Mouse (Mus musculus): ENCODE measurements at regions not wholly inside any gene's neighbourhood (a gene's known extent, or its start where the extent isn't known, plus 50 kb on each side); places are given as distances from the start of the nearest gene placed in this dataset.

DNA sequence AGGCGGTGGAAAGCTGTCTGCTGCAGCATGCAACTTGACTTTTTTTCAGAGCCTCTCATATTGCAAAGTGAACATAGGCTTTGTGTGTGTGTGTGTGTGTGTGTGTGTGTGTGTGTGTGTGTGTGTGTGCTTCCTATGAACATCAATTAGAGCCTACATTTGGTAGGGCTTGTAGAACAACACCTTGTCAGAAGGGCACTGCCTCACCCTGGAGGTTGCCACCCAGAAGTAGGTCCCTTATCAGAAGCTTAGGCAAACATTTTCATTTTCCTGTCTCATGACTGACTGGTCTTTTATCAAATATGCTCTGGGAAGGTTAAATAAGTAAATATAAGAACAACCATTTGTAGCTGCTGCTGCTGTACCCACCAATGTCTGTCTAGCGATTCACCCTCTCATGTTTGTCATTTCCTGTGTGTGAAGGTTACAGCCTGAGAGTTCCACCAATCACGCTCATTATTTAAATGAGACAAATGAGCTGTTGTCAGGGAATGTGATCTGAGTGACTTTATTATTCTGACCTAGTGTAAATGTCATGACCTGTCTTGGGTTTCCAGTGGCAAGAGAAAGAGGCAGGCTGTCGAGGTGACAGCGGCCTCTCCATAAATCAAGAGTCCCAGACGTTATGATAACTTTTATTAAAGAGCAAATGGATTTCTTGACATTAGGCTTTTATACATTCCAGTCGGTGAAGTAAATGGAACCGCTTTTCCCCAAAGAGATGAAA lies 310.1 kb downstream of the Irx1 start:
- no peak for DNase-seq

- DNase-seq = no peak
Observed at GRCm38 (mm10) chr13:71649876-71650275, 313.6 kb downstream of the Irx1 start.

DNA sequence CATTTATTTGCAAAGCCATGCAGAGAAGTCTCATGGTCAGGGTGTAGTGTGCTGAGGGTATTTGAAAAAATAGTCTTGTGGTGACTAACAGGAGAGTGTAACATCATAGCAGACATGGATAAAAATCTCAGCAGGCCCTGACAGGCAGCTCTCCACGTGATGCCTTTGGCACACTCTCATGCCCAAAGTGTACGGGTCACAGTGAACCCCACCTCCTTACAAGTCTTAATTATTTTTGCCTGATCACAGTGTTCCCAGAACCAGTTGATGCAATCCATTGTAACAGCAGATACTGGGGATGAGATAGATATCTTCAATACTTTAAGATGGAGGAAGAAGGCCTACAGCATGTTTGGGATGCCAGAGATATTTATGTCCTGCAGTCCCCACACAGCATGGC lies 314.5 kb downstream of the Irx1 start:
- no peak for DNase-seq

DNA sequence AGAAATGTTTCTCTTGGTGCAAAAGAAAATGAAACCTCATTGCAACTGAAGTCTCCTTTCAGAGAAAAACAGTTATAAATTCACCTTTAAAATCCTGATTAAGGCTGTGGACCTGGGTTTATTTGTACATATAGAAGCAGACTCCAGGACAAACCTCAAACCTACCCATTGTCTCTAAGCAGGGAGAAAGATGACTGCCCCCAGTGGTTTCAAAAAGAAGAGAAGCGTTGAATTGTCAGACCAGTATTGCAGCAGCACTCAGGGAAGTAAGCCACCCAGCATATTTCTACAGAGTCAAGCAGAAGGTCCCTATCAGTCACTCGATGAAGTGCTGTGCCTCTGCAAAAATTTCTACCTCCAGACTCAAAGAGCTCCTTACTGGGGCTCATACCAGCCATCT lies 332.1 kb downstream of the Irx1 start:
- DNase-seq = no peak

DNA sequence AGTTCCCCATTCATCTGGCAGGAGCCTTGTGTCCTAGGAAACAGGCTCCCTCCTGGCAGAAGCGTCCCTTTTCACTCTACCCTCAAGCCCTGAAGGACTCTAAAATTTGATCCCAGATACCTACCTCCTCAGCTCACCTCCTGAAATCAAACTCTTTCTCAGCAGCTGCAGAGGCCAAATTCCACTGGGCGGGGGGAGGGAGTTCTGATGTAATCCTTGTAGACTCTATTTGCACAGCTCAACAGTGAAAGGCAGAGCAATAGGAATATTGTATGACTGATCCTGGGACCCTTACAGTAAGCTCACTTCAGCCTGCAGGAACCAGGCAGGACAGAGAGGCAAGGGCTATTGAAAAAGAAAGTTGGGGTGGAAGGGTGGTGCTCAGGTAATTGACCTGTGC lies 346.3 kb downstream of the Irx1 start:
- DNase-seq = no peak

- DNase-seq = no peak
Observed at GRCm38 (mm10) chr13:71612393-71613179, 350.9 kb downstream of the Irx1 start.

- DNase-seq = no peak
Observed at GRCm38 (mm10) chr13:71582486-71582885, 381.0 kb downstream of the Irx1 start.

- no peak for DNase-seq
Observed at GRCm38 (mm10) chr13:71565895-71566294, 397.6 kb downstream of the Irx1 start.

DNA sequence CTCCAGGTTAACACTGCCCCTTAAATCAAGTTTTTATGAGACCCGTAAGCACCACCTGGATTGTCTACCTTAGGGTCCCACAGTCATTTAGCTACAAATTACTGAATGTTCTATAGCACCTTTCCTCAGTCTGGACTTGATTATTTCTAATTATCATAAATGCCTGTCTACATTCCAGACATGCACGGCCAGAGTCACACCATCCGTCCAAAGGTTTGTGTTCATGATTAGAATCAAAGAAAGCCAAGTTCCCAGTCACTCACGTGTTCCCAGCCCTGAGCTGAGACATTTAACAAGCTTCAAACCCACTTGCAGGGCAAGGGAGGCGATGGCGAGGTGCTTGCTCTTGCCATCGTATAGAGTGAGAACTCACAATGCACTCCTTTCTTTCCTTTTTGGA lies 398.1 kb downstream of the Irx1 start:
- DNase-seq = no peak

GRCm38 (mm10) chr13:71558477-71559215 lies 404.9 kb downstream of the Irx1 start:
- no peak for DNase-seq

DNA sequence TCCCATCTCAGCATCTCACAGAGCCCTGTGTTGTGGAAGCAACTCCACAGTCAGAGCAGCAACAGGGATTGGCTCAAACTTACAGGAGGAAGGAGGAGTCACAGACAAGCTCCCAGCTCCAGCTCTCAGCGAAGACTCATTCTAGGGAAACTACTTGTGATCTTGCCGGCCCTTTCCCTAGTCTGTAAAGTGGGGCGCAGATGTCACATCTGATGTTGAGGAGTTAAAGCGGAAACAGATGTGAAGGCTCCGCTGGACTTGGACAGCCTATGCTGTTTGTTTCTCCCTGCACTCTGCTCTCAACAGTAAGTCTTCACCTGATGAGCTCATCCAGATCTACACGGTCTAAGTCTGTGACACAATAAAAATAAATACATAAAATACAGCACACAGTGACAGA lies 408.1 kb downstream of the Irx1 start:
- DNase-seq = no peak

DNA sequence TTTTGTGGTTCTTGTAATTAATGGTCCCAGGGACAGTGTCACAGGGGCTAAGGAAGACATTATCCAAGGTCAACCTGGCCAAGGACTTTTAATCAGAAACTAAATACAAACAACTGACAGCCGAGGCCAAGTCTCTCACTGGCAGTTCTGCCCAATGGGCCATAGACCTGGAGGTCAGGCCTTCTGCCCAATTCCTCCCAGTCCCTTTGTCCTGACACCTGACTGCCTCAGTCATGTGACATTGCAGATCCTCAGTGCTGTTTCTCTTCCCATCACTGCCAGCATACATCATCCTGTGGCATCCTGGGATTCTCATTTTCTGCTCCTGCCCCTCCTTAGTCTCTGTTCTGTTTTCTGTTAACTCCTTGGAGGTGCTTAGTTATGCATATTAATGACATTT lies 413.4 kb downstream of the Irx1 start:
- no peak for DNase-seq

- no peak for DNase-seq
Observed at GRCm38 (mm10) chr13:71549206-71549831, 414.2 kb downstream of the Irx1 start.

DNA sequence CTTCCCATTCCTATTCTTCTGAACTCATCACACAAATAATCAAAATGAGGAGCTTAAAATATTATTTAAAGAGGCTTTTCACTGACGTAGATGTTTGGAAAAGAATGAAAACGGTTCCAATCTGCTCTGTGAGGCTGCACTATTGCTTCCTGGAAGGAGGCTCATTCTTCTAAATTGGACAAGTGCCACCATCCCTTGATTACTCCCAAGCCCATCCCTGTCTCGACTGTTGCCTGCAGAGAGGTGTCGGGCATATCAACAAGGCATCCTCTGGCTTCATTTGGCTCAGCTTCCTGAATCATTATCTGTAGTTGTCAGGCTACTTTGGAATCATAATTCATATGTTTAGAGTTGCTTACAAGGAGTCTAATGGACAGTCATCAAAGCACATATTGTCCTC lies 425.3 kb downstream of the Irx1 start:
- no peak for DNase-seq

- no peak for DNase-seq
Observed at GRCm38 (mm10) chr13:71532796-71533351, 430.6 kb downstream of the Irx1 start.

DNA sequence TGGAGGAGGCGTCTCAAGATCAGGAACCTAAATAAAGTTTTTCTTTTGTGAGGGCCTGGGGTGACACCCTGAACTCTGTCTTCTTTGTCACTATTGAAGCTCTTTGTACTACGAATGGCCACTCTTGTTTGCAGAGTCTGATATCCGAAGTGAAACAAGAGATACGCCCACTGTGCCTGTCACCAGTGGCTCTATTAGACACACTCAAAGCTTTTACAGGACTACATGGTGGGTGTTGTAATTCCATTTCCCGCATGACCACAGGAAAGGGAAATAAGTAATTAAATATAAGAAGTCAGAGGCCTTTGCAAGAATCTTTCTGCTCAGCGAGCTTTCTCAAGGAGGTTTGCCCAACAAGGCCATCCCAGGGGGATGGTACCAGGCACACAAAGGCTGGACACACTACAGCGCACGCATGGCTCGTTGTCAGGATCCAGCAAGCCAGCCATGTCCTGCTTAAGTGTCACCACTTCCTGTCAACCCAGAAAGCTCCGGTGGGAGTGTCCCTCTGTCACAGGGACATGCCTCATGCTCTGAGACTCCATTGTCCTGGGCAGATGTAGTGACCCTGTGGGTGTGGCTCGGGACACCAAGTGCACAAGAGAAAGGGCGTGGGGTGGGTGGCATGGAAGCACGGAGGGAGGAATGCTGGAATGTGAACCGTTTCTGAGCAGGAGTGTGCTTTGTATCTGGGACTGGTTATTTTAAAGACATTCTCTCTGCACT lies 434.0 kb downstream of the Irx1 start:
- DNase-seq = no peak

GRCm38 (mm10) chr13:71517776-71518175 lies 445.7 kb downstream of the Irx1 start:
- no peak for DNase-seq

DNA sequence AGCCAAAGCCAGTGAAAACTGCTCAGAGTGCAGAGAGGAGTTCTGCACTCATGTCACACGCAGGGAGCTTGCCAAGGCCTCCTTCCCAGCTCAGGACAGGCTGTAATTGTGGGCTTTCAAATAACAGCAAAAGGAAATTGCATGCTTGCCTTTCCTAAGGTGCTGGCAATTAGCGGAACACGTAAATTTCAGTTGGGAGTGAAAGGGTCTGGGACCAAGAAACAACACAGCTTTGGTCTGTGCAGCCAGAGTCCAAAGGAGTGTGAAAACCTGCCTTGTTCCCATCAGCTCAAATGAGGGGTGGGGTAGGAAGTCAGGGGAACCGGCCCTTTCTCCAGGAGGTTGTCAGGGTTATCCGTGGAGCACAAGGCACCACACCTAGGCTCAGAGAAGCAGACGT lies 450.3 kb downstream of the Irx1 start:
- no peak for DNase-seq

DNA sequence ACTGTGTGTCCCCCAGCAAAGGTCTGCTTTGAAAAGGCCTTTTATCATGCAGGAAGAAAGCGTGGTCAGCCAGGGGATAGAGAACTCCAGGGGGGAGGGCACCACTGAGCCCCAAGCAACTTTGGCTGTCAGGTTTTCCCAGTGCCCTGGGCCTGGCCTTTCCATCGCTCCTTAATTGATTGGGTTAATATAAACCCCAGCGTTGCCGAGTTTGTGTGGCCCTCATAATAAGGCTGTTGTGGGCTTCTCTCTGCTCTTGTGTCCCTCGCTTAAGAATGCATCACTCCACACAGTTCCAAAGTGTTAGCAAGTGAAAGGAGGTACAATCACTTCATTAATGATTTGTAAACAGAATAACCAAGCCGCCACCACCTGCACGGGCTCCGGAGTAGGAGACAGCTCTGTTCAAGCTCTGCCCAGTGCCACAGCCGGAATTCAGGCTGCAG lies 455.5 kb downstream of the Irx1 start:
- no peak for DNase-seq

DNA sequence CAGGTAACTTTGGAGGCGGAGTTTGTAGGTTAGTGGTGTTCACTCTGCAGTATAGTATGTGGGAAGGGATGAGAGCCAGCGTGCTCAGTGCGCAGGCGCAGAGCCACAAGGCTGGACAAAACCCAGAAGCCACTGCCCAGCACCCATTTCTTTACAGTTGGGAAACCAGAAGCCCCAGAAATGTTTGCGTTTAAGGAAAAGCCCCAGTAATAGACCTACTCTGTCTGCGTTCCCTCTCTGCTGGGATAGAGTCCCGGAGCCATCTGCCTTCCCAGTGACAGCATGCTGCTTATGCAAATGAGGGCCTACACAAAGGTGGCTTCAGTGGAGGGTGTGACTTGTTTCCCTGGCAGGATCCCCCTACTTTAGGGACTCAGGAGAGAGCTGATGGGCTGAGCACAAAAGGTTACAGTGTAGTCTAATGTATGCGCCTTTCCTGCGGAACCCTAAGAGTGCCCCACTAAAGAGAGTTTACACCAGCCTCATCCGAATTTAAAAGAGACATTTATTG lies 456.0 kb downstream of the Irx1 start:
- DNase-seq = no peak

GRCm38 (mm10) chr13:71506777-71507176 lies 456.7 kb downstream of the Irx1 start:
- no peak for DNase-seq
